In the genomic region with DNA sequence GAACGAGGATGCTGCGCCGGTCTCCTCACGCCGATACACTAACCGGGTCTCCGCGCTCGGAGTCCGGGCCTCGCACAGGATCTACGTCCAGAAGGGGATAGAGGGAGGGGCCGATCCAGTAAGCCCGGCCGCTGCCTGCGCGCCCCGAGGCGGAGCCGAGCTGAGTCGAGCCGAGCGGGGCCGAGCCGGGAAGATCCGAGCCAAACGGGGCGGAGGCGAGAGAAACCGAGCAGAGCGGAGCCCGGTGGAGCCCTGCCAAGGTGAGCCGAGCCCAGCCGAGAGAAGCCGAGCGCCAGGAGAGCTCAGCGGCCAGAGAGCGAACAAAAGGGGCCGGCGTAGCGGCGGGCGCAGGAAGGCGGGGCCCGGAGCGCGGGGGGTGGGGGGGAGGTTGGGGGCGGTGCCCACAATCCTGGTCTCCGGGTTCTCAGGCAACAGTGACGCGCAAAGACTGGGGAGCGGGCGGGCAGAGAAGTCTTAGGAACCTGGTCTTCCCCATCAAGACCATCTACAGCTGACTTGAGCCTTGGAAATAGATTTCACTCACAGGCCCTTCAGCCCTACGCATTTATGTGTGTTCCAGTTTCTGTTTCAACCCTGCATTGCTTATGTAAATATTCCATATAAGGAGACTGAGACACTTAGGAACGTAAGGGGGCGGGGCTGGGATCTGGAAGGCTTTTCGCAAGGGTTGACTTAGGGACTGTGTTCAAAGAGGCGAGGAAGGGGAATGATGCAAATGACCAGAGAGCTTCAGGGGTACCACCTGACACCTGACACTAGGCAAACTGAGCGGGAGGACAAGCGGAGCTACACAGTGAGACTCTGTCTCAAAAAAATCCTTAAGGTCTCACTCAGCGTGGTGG, we compare ENCODE assay signal across 8 mouse cellular contexts. TPM values are rescaled to one million over a fixed set of nuclear protein-coding genes. Genes with fewer than 3 reads are reported as not detected.
DNase-seq lines count a peak whose midpoint lies in the region; ATAC-seq and TF ChIP-seq lines count a peak whose summit lies in the region.

A gene (minus strand): TSS at position 325 of the 863 bp plus-strand sequence.

- peak within 1 kb of the TSS; percentile 64 for H3K4me3 ChIP-seq in erythroblast, embryonic 14.5 days (replicated peaks)
- peak within 1 kb of the TSS; percentile 78 for H3K4me3 ChIP-seq in heart, embryonic 11.5 days (ENCODE audit: low read depth, low read length)
- peak within 1 kb of the TSS; percentile 64 for H3K4me3 ChIP-seq in kidney, embryonic 16.5 days (ENCODE audit: low read length)
- H3K4me3 ChIP-seq in liver, adult 2 months (ENCODE audit: insufficient read depth, low read depth, low read length): peak within 1 kb of the TSS; percentile 92
- H3K4me3 ChIP-seq in myocyte: peak within 1 kb of the TSS; percentile 56

- peak; percentile 83 for ATAC-seq in heart, embryonic 11.5 days (replicated peaks; ENCODE audit: insufficient number of reproducible peaks, low FRiP score, low TSS enrichment)
- ATAC-seq in kidney, embryonic 16.5 days (ENCODE audit: low FRiP score, low TSS enrichment): peak; percentile 93

- 0 out of 2 replicates have a peak, but pooled peaks have one; percentile 17 for TF ChIP-seq POLR2A in liver, adult 2 months (IDR thresholded peaks at IDR 0.05; ENCODE audit: extremely low read depth, insufficient read depth, low read length)
- TF ChIP-seq POLR2A in myocyte (IDR thresholded peaks at IDR 0.05; ENCODE audit: insufficient read length, low read depth): peak; percentile 64

- no peaks in the 10 kb centered on the region for H3K9me3 ChIP-seq in erythroblast, embryonic 14.5 days (ENCODE audit: control insufficient read depth, low read length)
- no peaks in the 10 kb centered on the region for H3K9me3 ChIP-seq in heart, embryonic 11.5 days (replicated peaks; ENCODE audit: control insufficient read depth, low read length)
- no peaks in the 10 kb centered on the region for H3K9me3 ChIP-seq in kidney, embryonic 16.5 days (ENCODE audit: low read length)

- H3K4me2 ChIP-seq in heart, embryonic 11.5 days: peak within 1 kb of the TSS; percentile 96
- H3K4me2 ChIP-seq in kidney, embryonic 16.5 days (replicated peaks; ENCODE audit: low read depth, low read length): peak within 1 kb of the TSS; percentile 75
- H3K4me2 ChIP-seq in myocyte (ENCODE audit: low read depth): peak within 1 kb of the TSS; percentile 86

- no peaks in the 10 kb centered on the region for H3K36me3 ChIP-seq in erythroblast, embryonic 14.5 days (ENCODE audit: control insufficient read depth)
- H3K36me3 ChIP-seq in heart, embryonic 11.5 days (ENCODE audit: control insufficient read depth, insufficient read depth, low read length): no peaks in the 10 kb centered on the region
- no peaks in the 10 kb centered on the region for H3K36me3 ChIP-seq in kidney, embryonic 16.5 days (ENCODE audit: insufficient read depth, low read length)
- H3K36me3 ChIP-seq in liver, adult 2 months (ENCODE audit: control insufficient read depth, insufficient read depth, low read length): no peaks in the 10 kb centered on the region
- no peaks in the 10 kb centered on the region for H3K36me3 ChIP-seq in myocyte (ENCODE audit: control insufficient read depth, insufficient read depth)
- H3K36me3 ChIP-seq in splenic B cell, adult 2 months (ENCODE audit: control insufficient read depth, insufficient read depth, low read length, poor library complexity, severe bottlenecking): no peaks in the 10 kb centered on the region

- DNase-seq in A20 (ENCODE audit: low read depth, low spot score): peak; percentile 91
- DNase-seq in brain, adult 2 months (ENCODE audit: low read depth, low spot score): peak; percentile 99
- DNase-seq in liver, adult 2 months (ENCODE audit: extremely low read depth, low read depth, low spot score): peak; percentile 80
- DNase-seq in splenic B cell, adult 2 months (ENCODE audit: low read depth, low spot score): peak; percentile 91

- 0 out of 2 replicates have a peak, but pooled peaks have one; percentile 15 for TF ChIP-seq CTCF in liver, adult 2 months (IDR thresholded peaks at IDR 0.05; ENCODE audit: low read depth, low read length)

- peak within 1 kb of the TSS; percentile 88 for H3K9ac ChIP-seq in heart, embryonic 11.5 days (ENCODE audit: low read depth, low read length)
- H3K9ac ChIP-seq in kidney, embryonic 16.5 days (replicated peaks; ENCODE audit: low read length): peak within 1 kb of the TSS; percentile 93
- peak within 1 kb of the TSS; percentile 92 for H3K9ac ChIP-seq in liver, adult 2 months (ENCODE audit: low read depth, low read length)

- peak within 1 kb of the TSS; percentile 88 for H3K27ac ChIP-seq in heart, embryonic 11.5 days (ENCODE audit: low read depth, low read length)
- peak within 1 kb of the TSS; percentile 96 for H3K27ac ChIP-seq in kidney, embryonic 16.5 days (ENCODE audit: low read length)
- peak within 1 kb of the TSS; percentile 65 for H3K27ac ChIP-seq in liver, adult 2 months (replicated peaks; ENCODE audit: insufficient read depth, low read depth, low read length)

- H3K4me1 ChIP-seq in erythroblast, embryonic 14.5 days (ENCODE audit: control insufficient read depth): peaks cover 21% of the 10 kb centered on the region
- H3K4me1 ChIP-seq in heart, embryonic 11.5 days (ENCODE audit: control insufficient read depth, insufficient read depth, low read length): peaks cover 25% of the 10 kb centered on the region
- peaks cover 45% of the 10 kb centered on the region for H3K4me1 ChIP-seq in kidney, embryonic 16.5 days (ENCODE audit: insufficient read depth, low read length)
- H3K4me1 ChIP-seq in liver, adult 2 months (ENCODE audit: control insufficient read depth, insufficient read depth, low read length): peaks cover 15% of the 10 kb centered on the region

- peaks cover 8% of the 10 kb centered on the region; the same call in 1 of the 2 replicates for H3K79me2 ChIP-seq in liver, adult 2 months (ENCODE audit: control insufficient read depth, insufficient read depth, low read length)
- peaks cover 34% of the 10 kb centered on the region for H3K79me2 ChIP-seq in myocyte (ENCODE audit: control insufficient read depth, insufficient read depth)

- H3K27me3 ChIP-seq in erythroblast, embryonic 14.5 days (ENCODE audit: control insufficient read depth): peaks cover 27% of the 10 kb centered on the region
- no peaks in the 10 kb centered on the region for H3K27me3 ChIP-seq in heart, embryonic 11.5 days (ENCODE audit: control insufficient read depth, insufficient read depth, low read length)
- no peaks in the 10 kb centered on the region for H3K27me3 ChIP-seq in kidney, embryonic 16.5 days (ENCODE audit: insufficient read depth, low read length)
- no peaks in the 10 kb centered on the region for H3K27me3 ChIP-seq in liver, adult 2 months (ENCODE audit: control insufficient read depth, insufficient read depth, low read length)
- no peaks in the 10 kb centered on the region for H3K27me3 ChIP-seq in myocyte (ENCODE audit: control insufficient read depth, insufficient read depth, insufficient read length)
- H3K27me3 ChIP-seq in splenic B cell, adult 2 months (ENCODE audit: control insufficient read depth, insufficient read depth, low read length, poor library complexity, severe bottlenecking): no peaks in the 10 kb centered on the region

- under 1% methylated on average over 60 of the region's 61 CpGs for WGBS in heart, embryonic 11.5 days (ENCODE audit: insufficient replicate concordance)
- WGBS in kidney, embryonic 16.5 days: 1% methylated on average over 58 of the region's 61 CpGs
- 5% methylated on average over 59 of the region's 61 CpGs for WGBS in liver, adult 2 months

- H3ac ChIP-seq in myocyte (ENCODE audit: control insufficient read depth, insufficient read length): peak within 1 kb of the TSS; percentile 44

TF ChIP-seq in myocyte, 11 proteins besides CTCF, POLR2A, EP300 and RAD21:
- TF ChIP-seq REST (IDR thresholded peaks at IDR 0.05; ENCODE audit: insufficient read depth, insufficient read length): no peak
- TF ChIP-seq SRF (IDR thresholded peaks at IDR 0.05; ENCODE audit: control insufficient read depth, insufficient read length, low read depth): peak; percentile 31
- 0 out of 2 replicates have a peak, but pooled peaks have one; percentile 18 for TF ChIP-seq CEBPB (IDR thresholded peaks at IDR 0.05; ENCODE audit: insufficient read depth, poor library complexity, severe bottlenecking)

RNA-seq across cellular contexts. Expression of the gene that starts here (rescaled TPM):
- polyA plus RNA-seq in erythroblast, embryonic 14.5 days (2012): 0.14 and 0.16 TPM in 2 replicates
- 1.7 and 2.2 TPM in 2 replicates for polyA plus RNA-seq in heart, embryonic 11.5 days (2014; fragmentation: Nextera tagmentation; extraction: Ambion mirVana)
- polyA plus RNA-seq in kidney, embryonic 16.5 days (2015; fragmentation: Nextera tagmentation; extraction: Ambion mirVana): 4.1 and 4.3 TPM in 2 replicates
- 0.92 and 2.8 TPM in 2 replicates for total RNA-seq in liver, adult 2 months (2014; rRNA removed)
- polyA plus RNA-seq in liver, adult 2 months (2012; rRNA removed): 1.6 and 1.7 TPM in 2 replicates
- 14.2 TPM for polyA plus RNA-seq in myocyte (2012; fragmentation: generic; extraction: Trizol)

Comparison
In these comparisons a context has a peak if more than half of its experiments do, and no peak if none do; other contexts are left out.
1. Peak in every context shown above with its lines: DNase-seq, ATAC-seq, H3K4me3 ChIP-seq and H3K27ac ChIP-seq.